Mouse (Mus musculus) neural tube, embryonic 13.5 days (tissue): ENCODE data around the gene Rara. TPM values are rescaled to one million over a fixed set of nuclear protein-coding genes. Genes with fewer than 3 reads are reported as not detected.

Experiments
- ATAC-seq: fragments of 200-750 bp; cut with Nextera tagmentation; 2 replicates; pipeline ENCODE4 v1.8.0; 2017; ENCODE audit warnings: low read depth, mild to moderate bottlenecking, moderate TSS enrichment, moderate library complexity
- H3K27ac ChIP-seq: fragments of 300-500 bp; sonication (generic); replicated peaks from 2 replicates; pipeline ENCODE4 v1.5.1; 2015; ENCODE audit warnings: moderate library complexity, mild to moderate bottlenecking, inconsistent platforms
- H3K27me3 ChIP-seq: fragments of 300-500 bp; sonication (generic); 2 replicates; pipeline ENCODE4 v1.6.1; 2015; ENCODE audit warnings: mild to moderate bottlenecking, inconsistent platforms
- H3K36me3 ChIP-seq: fragments of 300-500 bp; sonication (generic); 2 replicates; pipeline ENCODE4 v1.6.1; 2015; ENCODE audit warnings: mild to moderate bottlenecking, inconsistent platforms
- H3K4me1 ChIP-seq: fragments of 300-500 bp; sonication (generic); replicated peaks from 2 replicates; pipeline ENCODE4 v1.6.1; 2015; ENCODE audit warnings: inconsistent platforms
- H3K4me2 ChIP-seq: fragments of 300-500 bp; sonication (generic); 2 replicates; pipeline ENCODE4 v1.6.1; 2015; ENCODE audit warnings: inconsistent platforms, mild to moderate bottlenecking, moderate library complexity
- H3K4me3 ChIP-seq: fragments of 300-500 bp; sonication (generic); 2 replicates; pipeline ENCODE4 v1.5.1; 2015; ENCODE audit warnings: mild to moderate bottlenecking, inconsistent platforms
- H3K9ac ChIP-seq: fragments of 300-500 bp; sonication (generic); 2 replicates; pipeline ENCODE4 v1.6.1; 2015; ENCODE audit warnings: moderate library complexity, mild to moderate bottlenecking, inconsistent platforms
- H3K9me3 ChIP-seq: fragments of 300-500 bp; sonication (generic); 2 replicates; pipeline ENCODE4 v1.6.1; 2016; ENCODE audit warnings: inconsistent platforms
- WGBS: fragments of 180-500 bp; shearing (Covaris S2); methylation state at CpG from one replicate; pipeline ENCODE4 v1.1.7; 2015; 5-methylcytosine and 5-hydroxymethylcytosine counted together
- polyA plus RNA-seq: library from polyadenylated mRNA; unstranded; fragments of >200 nt; fragmentation: Nextera tagmentation; extraction: Ambion mirVana; gene quantifications from 2 replicates; pipeline ENCODE4 v1.2.1, GENCODE M21; 2015

The Rara gene
- polyA plus RNA-seq, 1 experiment from 2014 or later = 24.0 TPM

DNA sequence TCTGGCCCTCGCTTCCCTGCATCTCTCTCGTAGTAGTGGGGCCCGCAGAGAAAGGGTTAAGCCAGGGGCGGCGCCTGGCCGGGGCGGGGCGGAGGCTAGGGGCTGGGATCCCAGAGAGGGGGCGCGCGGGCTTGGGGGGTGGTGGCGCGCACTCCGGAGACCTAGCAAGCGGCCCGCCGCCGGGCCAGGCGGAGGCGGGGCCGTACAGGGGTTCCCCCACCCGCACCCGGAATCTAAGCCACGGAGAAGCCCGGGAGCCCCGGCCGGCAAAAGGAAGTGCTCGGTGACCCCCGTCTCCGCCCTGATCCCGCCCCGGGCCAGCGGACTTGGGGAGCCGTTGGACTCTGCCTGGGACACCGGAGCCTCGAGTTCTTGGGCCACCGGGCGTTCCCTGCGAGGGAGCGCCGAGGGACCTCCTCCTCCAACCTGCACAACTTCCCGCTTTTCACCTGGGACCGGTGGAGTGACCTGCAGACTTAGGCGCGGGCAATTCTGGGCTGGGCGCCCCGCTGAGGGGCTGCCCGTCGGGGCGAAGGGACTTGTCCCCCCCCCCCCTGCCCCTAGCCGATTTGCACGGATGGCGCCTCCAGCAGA lies 32.8 kb downstream of the Rara start:
- ATAC-seq = peak; percentile 33; the same call in 1 of the 2 replicates
- WGBS = under 1% methylated on average over 51 of the region's 53 CpGs

DNA sequence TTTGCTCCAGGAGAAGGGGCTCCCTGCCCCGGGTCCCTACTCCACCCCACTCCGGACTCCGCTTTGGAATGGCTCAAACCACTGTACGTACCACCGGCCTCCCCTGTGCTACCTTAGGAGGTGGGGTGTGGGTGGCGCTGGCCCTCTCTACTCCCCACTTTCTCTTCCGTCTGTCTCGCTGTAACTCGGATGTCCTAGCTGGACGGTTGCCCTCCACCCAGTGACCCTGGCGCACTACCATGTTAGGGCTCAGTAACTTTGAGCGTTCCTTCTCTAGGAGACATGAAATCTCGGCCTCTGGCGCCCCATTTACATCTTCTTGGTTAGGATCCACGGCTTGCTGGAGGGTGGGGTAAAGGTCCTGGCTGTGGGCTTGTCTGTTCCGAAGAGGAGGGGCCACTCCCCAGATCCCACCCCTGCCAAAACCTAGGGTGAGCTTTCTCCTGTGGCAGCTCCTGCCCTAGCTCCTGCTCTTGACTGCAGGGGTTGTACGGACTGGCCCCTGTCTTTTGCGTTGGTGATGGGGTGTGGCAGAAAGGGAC lies 33.5 kb downstream of the Rara start:
- 2% methylated on average over 18 of the region's 18 CpGs for WGBS
- Histone ChIP-seq H3K9ac (peak overlapping the region; percentile 88), H3K4me1 (peaks cover 79% of the 10 kb centered on the region), H3K9me3 (no peaks in the 10 kb centered on the region), H3K27me3 (no peaks in the 10 kb centered on the region), H3K36me3 (no peaks in the 10 kb centered on the region), H3K4me3 (peak overlapping the region; percentile 84), H3K27ac (peak overlapping the region; percentile 98), H3K4me2 (peak overlapping the region; percentile 98)
- no peak for ATAC-seq

More for the DNA sequence above, 32.8 kb downstream of the Rara start:
- Histone ChIP-seq H3K9me3 (no peaks in the 10 kb centered on the region), H3K36me3 (no peaks in the 10 kb centered on the region), H3K27ac (peak overlapping the region; percentile 98), H3K27me3 (no peaks in the 10 kb centered on the region), H3K4me3 (peak overlapping the region; percentile 84), H3K9ac (peak overlapping the region; percentile 88), H3K4me1 (peaks cover 78% of the 10 kb centered on the region), H3K4me2 (peak overlapping the region; percentile 98)

DNA sequence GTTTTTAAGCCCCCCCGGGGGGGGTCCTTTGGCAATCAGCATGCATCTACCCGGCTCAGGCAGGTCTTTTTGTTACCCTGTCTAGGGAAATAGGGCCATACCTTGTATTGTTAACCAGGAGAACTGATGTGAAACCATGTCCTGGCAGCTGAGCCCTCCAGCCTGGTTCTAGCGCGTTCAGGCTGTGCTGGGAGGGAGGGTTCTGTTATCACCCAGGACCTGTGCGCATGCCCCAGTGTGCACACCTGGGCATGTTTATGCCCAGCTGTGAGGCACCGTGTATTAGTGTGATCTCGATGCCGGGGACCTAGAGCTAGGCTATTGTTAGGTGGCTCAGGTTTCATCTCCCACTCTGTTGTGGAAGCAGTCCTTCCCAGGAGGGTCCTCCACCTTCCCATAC lies 34.1 kb downstream of the Rara start:
- Histone ChIP-seq H3K4me1 (peaks cover 81% of the 10 kb centered on the region), H3K27ac (peak overlapping the region; percentile 98), H3K9me3 (no peaks in the 10 kb centered on the region), H3K27me3 (no peaks in the 10 kb centered on the region), H3K4me3 (peak overlapping the region; percentile 84), H3K9ac (peak overlapping the region; percentile 88), H3K4me2 (peak overlapping the region; percentile 98), H3K36me3 (no peaks in the 10 kb centered on the region)
- ATAC-seq = no peak
- 6% methylated on average over 8 of the region's 8 CpGs for WGBS

DNA sequence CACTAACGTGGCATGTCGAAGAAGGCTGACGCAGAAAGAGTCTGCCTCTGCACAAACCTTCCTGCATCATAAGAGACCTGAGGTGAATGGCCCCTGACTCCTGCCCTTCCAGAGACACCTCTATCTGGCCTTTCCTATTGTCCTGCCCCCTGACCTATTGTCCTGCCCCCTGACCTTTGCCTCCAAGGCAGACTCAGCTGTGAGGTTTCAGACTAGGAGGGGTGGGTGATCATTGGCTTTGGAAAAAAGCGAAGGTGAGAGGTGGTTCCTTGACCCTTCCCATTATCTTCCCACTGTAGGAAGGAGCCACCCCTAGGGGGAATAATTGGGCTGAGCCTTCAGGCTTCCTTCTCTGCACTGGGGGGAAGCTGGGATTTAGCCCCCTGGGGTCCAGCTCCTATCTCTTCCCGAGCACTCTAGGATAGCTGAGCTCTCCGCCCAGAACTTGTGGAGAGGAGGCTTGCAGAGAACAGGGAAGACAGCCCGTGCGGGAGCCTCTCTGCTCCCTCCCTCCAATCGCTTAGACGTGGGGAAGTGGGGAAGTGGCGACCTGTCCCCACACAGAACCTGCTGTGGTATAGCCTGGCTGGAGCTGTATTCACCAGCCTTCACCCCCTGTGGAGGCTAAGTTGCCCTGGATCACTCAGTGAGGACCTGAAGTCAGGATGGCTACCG lies 34.9 kb downstream of the Rara start:
- peak overlapping the region; percentile 84 for H3K4me3 ChIP-seq
- no peak for ATAC-seq
- H3K27ac ChIP-seq = peak overlapping the region; percentile 98
- H3K4me1 ChIP-seq = peaks cover 88% of the 10 kb centered on the region
- no peaks in the 10 kb centered on the region for H3K36me3 ChIP-seq
- H3K27me3 ChIP-seq = no peaks in the 10 kb centered on the region
- peak overlapping the region; percentile 98 for H3K4me2 ChIP-seq
- no peaks in the 10 kb centered on the region for H3K9me3 ChIP-seq
- H3K9ac ChIP-seq = peak overlapping the region; percentile 88
- 2% methylated on average over 12 of the region's 12 CpGs for WGBS

DNA sequence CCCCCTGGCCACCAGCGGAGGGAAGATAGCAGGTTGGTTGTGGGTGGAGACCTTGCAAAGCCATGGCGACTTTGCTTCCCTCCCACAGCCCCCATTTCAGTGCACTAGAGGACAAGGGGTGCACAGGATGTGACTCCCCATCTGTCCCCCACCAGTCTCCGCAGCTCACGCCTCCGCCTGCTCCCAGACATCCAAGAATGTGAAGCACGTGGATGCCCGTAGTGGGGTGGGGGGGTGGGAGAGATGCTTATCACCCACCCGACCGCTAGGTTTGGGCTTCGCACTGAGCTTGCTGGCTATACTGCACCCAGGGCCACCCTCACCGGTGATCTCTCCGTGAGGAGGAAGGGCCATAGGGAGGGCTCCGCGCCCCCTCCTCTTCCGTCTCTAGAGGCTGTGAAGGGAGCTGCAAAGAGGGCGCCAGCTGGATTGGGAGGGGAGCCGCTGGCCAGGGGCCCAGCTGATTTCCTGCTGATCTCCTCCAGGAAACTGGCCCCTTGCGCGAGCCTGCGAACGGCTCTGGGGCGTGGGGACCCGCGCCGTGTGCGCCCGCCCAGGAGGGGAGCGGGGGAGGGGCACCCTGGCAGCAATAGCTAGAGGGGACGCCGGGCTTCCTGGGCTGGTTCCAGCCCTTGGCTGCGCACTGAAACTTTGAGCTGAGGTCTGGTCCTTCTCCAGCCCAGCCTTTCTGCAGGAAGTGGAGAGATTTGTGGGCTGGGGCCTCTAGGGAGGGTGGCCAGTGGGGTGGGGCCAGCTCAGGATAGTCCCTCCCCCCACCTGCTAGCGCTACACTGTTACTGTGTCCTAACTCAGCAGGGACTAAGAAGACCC lies 35.8 kb downstream of the Rara start:
- Histone ChIP-seq H3K4me2 (peak overlapping the region; percentile 98), H3K27me3 (no peaks in the 10 kb centered on the region), H3K4me3 (peak overlapping the region; percentile 84), H3K9me3 (no peaks in the 10 kb centered on the region), H3K4me1 (peaks cover 97% of the 10 kb centered on the region), H3K27ac (peak overlapping the region; percentile 98), H3K36me3 (no peaks in the 10 kb centered on the region), H3K9ac (peak overlapping the region; percentile 88)
- under 1% methylated on average over 32 of the region's 32 CpGs for WGBS
- ATAC-seq = peak; percentile 42

DNA sequence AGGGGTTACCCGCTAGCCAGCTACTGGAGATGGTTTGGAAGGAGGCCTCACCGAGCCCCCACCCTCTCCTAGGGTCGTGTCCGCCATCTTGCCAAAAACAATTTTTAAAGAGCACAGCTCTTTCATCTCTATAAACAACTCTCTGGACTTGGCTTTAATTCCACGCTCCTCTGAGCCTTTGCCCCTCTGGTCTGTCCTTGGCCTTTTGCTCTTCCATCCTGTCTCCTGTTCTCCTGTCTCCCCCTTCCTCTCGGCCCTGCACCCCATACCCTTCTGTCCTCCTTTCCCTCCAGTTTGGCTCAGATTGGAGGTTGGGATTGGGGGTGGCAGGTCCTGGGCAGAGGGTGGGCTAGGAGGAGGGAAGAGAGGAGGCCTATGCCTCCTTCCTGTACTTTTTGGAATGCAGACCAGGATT lies 36.6 kb downstream of the Rara start:
- WGBS = 8% methylated on average over 6 of the region's 6 CpGs
- no peak for ATAC-seq
- Histone ChIP-seq H3K9me3 (no peaks in the 10 kb centered on the region), H3K4me3 (peak overlapping the region; percentile 84), H3K9ac (peak overlapping the region; percentile 88), H3K27ac (peak overlapping the region; percentile 98), H3K4me1 (peaks cover 99% of the 10 kb centered on the region), H3K27me3 (no peaks in the 10 kb centered on the region), H3K4me2 (peak overlapping the region; percentile 98), H3K36me3 (no peaks in the 10 kb centered on the region)

DNA sequence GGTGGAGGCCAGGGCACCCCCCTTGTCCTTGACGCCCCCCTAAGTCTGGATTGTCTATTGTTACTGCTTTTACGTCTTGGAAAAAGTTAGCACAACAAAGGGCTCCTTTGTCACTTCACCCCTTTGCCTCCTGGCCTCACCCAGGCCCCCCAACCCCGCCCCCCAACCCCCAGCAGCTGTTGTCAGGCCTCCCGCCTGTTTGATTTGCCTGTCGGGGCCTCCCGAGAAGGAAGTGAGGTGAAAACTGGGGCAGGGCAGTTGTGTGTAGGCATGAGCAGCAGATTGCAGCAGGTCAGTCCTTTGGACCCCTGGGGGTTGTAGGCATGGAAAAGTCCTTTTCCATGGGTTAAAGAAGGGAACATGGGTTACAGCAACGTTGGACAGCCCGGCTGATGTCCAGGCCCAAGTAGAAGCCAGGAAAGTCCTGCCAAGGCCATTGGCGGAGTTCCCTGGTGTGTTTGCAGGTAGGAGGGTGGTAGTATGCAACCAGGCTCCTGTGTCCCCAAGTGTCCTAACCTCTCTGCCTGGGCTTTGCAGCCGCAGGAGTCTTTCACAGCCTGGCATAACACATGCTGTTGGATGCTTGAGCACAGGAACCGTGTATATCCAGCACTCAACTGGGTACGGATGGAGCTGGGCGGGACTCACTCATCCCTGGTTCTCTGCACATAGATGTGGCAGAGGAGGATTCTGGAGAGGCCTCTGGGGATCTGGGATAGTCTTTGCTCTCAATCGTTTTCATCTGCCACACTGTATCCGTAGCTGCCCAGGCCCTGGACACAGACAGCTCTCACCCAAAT lies 37.2 kb downstream of the Rara start:
- Histone ChIP-seq H3K27me3 (no peaks in the 10 kb centered on the region), H3K9me3 (no peaks in the 10 kb centered on the region), H3K4me2 (peak overlapping the region; percentile 98), H3K4me3 (peak overlapping the region; percentile 84), H3K9ac (peak overlapping the region; percentile 88), H3K27ac (peak overlapping the region; percentile 98), H3K4me1 (peaks cover 99% of the 10 kb centered on the region), H3K36me3 (no peaks in the 10 kb centered on the region)
- ATAC-seq = no peak
- 7% methylated on average over 15 of the region's 15 CpGs for WGBS

DNA sequence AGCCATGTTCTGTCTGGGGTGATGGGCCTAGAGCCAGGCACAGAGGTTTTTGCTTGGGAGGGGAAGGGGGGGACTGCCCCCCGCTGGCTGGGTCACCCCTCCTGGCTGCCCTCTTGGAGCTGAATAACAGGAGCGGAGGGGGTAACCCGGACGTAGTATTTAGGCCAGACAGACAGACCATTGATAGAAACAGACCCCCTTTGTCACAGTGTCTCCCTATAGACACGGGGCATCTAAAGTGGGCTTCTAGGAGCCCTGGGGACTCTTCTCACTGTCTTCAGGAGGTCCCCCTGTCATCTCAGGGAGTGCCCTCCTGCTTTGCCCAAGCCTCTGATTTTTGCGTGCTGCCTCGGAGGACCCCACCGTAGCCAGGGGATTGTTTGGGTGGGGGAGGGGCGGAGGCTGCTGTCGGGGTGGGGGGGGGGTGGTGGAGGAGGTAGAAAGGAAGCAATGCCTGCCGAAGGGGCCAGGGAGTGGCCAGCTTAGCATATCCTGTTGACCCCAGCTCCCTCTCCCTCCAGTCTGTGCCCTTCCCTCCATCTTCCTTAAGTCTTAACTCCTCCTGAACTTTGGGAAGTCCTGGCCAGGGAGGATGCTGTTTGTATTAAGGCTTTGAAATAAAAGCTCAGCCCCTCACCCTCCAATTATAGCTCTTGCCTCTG lies 37.9 kb downstream of the Rara start:
- WGBS = 1% methylated on average over 11 of the region's 11 CpGs
- Histone ChIP-seq H3K27ac (peak overlapping the region; percentile 98), H3K9ac (peak overlapping the region; percentile 88), H3K4me1 (peaks cover 100% of the 10 kb centered on the region), H3K36me3 (peaks cover 5% of the 10 kb centered on the region), H3K4me2 (peak overlapping the region; percentile 98), H3K4me3 (peak overlapping the region; percentile 84), H3K27me3 (no peaks in the 10 kb centered on the region), H3K9me3 (no peaks in the 10 kb centered on the region)
- ATAC-seq = no peak

DNA sequence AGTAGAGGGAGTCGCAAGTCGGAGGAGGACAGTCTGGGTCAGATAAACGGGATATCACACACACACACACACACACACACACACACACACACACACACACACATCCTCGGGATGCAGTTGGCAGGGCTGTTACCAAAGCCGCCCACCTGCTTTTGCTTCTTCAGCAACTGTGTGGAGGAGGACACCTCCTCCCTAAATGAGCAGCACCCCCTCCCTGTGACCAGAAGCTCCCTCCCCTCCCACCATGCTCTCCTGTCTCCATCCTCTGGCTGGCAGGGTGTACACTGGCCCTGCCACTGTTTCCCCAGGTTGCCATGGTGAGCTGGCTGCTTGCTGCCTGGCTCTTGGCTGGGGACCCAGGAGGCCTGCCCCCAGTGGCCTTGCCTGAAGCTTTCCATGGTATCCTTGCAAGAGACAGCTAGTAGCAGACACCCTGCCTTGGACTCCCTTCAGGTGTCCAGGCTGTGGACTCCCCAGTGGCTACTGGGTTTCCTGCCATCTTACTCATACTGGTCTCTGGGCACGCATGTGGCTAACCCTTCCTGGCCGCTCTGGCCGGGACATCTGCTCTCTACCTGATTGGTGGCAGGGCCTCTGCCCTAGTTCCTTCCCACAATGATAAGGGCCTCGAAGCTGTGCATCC lies 39.0 kb downstream of the Rara start:
- peak; percentile 24 for ATAC-seq
- 15% methylated on average over 9 of the region's 9 CpGs for WGBS
- Histone ChIP-seq H3K9me3 (no peaks in the 10 kb centered on the region), H3K36me3 (peaks cover 8% of the 10 kb centered on the region), H3K4me3 (peak overlapping the region; percentile 84; the same call in 1 of the 2 replicates), H3K27ac (peak overlapping the region; percentile 98), H3K4me2 (peak overlapping the region; percentile 98), H3K9ac (peak overlapping the region; percentile 88), H3K27me3 (no peaks in the 10 kb centered on the region), H3K4me1 (peaks cover 100% of the 10 kb centered on the region)

DNA sequence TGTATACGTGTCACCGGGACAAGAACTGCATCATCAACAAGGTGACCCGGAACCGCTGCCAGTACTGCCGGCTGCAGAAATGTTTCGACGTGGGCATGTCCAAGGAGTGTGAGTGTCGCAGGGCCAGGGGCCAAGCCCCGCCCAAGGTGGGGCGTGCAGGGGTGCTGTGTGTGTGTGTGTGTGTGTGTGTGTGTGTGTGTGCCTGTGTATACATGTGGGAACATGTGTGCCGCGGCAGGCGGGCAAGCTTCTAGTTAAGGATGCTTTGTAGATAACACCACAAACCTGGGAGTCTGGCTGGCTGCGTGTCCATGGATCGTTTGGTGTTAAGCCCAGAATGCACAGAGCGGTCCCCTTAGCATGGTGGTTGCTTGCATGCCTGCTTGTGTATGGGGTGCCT lies 40.5 kb downstream of the Rara start:
- peak overlapping the region; percentile 8; the same call in 1 of the 2 replicates for H3K4me3 ChIP-seq
- H3K27me3 ChIP-seq = no peaks in the 10 kb centered on the region
- peak overlapping the region; percentile 88 for H3K9ac ChIP-seq
- H3K9me3 ChIP-seq = no peaks in the 10 kb centered on the region
- H3K4me2 ChIP-seq = peak overlapping the region; percentile 98
- H3K4me1 ChIP-seq = peaks cover 95% of the 10 kb centered on the region
- no peak for ATAC-seq
- H3K27ac ChIP-seq = peak overlapping the region; percentile 98
- peaks cover 19% of the 10 kb centered on the region for H3K36me3 ChIP-seq
- WGBS = 18% methylated on average over 15 of the region's 16 CpGs
